Mouse (Mus musculus) ZHBTc4 (cell line): ENCODE measurements around the gene Fam214b.
A peak's percentile ranks its signal among the peaks of the same experiment; 100 is the strongest.

Source experiments
- DNase-seq: peaks from one replicate; pipeline ENCODE4 v3.0.0-alpha.2; 2011; ENCODE audit warnings: low read depth, low spot score

Fam214b gene

DNA sequence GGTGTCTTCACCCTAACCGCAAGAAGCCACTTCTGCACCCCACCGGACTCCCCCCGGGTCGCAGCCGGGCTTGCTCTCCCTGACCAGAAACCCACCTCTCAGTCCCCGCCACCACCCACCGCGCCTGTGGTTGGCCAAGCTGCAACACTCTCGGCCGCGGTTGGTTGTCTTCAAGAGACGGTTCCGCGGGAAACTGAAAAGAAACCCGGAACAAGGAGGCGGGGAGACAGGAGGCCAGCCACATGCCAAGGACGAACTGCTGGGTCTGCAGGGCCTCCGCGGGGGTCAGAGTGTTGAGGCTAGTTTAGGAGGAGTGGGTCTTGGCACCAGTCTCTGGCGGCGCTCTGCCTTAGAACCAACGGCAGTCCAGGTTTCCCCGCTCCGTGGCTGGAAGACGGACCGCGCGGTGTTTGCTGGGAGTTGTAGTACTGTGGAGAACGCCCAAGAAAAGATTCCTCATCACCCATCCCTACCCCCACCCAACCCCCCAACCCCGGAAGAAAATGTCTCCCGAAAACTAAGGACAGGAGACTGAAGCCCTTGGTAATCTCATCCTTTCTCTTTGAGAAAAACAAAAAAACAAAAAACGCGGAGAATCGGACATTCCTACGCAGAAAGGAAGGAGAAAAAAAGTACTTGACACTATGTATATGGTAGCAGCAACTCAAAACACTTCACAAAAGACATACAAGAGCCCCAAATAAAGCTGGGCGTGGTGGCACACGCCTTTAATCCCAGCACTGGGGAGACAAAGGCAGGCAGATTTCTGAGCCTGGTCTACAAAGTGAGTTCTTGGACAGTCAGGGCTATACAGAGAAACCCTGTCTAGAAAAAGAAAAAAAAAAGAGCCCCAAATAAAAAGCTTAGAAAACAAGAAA is 35.6 kb downstream of the Fam214b start, which contains the start of gene Fancg:
Gene Fancg, minus strand, starts transcription at position 346 of the 878 bp plus-strand sequence.
- peak; percentile 87 for DNase-seq

GRCm38 (mm10) chr4:43005765-43006164 is 40.3 kb downstream of the Fam214b start:
- DNase-seq = peak; percentile 84

GRCm38 (mm10) chr4:43004951-43005350 is 41.1 kb downstream of the Fam214b start:
- DNase-seq = no peak

DNA sequence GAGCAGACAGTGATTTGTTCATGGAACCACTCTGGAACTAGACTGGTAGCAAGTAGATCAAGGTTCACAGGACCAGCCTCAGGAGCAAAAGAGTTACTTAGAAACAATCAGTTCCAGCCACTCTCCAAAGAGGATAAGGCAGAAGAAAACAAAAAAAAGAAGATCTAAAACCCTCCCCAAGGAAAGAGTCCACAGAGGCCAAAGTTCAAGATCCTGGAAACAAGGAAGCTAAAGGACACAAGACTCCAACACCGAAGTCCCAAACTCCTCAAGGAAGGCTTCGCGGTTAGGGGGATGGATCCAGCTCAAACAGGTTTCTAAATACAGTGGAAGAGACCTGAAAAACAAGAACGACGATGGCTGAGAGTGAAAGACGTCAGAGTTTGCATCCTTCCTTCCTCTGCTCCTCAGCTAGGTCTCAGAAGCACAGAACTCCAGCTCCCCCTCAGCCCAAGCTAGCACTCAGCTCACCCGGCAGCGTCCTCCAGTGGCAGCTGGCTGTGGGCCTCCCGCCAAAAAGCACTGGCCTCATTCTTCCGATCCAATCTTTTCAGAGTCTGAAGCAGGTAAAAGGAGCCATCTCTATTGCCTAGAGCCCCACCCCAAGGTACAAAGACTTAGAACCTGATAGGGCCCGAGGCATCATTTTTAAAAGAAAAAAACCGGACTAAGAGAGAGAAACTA is 43.1 kb downstream of the Fam214b start:
- peak; percentile 34 for DNase-seq

DNA sequence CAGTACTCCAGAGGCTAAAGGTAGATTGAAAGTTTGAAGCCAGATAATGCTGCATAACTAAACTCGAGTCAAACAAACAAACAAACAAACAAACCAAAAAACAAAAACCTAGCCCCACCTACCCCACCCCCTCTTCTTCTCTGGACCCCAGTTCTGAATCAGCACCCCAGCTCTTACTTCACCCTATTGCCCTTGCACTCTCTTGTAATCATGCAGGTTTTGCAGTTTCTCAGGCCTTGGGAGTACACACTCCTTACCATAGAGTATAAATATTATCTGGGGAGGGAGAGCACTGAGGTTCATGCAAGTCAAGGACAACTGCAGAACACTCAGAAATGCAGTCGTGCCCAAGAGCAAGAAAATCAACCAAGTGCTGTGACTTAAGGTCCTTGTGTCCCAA is 44.7 kb downstream of the Fam214b start:
- no peak for DNase-seq

DNA sequence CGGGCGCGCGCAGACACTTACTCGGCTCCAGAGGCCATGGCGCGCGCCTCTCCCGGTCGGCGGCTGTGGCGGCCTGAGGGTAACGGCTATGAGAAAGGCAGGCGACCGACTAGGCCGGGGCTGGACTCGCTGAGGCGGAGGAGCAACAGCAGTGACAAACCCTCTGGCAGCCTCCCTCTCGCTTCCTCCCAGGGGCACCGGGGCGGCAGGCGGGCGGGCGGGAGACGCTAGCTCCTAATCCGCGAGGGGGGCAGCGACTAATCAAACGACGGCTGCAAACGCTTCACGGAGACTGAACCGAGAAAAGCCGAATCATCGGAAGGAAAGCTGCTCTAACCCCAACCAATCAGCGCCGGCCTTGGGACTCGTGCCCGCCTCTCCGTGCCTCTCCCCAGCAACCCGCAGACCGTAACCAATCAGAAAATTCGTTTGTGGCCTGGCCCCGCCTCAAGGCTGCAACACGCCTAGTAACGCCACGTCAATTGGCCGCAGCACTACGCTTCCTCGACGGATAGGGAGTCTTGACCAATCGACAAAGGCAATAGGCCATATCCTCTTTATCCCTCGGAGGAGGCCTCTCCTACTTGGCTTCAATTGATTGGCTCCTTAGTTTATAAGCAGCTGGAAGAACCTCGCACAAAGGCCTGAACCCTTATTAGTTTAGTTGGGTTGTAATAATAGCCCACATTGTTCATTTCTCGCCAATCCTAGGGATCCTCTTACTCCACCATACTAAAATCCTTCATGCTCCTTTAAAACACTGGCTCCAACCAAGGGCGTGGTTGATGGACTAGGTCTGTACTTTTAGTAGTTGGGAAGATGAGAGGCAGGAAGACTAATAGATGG is 45.7 kb downstream of the Fam214b start, which contains the start of gene Vcp:
Gene Vcp, minus strand, starts transcription at position 367 of the 846 bp plus-strand sequence.
- peak; percentile 99 for DNase-seq

DNA sequence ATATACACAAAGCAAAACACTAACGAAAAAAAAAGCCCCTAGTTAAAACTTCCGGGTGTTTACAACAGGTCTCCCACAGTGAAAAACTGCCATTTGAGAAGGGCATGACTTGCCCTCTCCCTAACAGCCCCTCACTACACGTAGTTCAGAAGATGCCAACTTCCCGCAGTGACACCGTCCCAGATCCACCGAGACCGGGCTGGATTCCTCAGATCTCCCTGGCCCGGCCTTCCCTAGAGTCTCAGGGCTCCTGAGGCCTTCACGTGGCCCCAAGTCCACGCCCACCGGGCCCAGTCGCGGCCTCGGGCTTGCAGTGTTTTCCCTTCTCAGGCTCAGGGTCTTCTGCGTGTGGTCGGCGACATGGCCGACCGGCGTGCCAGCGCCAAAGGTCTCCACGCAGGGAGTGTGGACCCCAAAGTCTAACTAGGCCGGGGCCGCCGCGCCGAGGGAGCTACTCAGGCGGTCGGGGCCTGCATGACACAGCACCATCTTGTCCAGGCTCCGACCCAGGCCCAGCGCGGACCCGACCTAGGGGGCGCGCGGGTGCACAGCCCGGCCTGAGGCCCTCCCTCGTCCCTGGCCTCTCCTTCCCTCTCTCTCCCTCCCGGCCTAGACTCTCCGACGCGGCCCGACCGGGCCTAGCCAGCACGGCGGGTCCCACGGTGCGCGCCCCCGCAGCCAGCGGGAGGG is 46.4 kb downstream of the Fam214b start:
- peak; percentile 91 for DNase-seq

DNA sequence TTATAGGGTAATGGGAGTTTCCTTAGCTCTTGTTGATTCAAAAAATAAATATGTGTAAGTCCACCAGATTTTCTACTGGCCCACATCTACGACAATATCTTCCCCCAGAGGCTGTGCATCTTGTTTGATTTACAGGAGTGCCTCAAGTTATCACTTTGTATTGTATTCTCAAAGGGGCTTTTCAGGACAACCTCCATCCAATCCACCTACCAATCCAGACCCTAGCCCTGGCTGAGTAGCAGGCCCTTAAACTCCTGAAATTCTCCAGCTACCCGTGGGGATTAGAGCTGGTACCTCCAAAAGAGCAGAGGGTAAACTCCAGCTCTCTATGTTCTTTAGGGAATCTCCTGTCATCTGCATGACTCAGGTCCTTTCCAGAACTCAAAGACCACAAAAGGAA is 48.0 kb downstream of the Fam214b start:
- no peak for DNase-seq

DNA sequence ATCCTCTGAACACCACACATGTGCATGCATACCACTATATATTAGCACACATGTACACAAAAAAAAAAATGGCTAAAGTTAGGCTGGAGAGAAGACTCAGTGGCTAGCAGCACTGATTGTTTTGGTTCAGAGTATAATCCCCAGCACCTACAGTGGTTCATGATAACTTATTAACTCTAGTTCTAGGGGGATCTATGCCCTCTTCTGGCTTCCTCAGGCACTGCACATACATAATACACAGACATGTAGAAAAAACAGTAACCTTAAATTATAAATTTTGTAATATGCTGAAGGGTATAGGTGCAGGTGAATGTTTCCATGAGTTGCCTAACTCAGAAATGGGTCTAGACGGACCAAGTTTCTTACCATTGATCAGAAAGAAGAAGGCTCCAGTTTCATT is 57.7 kb downstream of the Fam214b start:
- no peak for DNase-seq
